Mouse (Mus musculus) forebrain, embryonic 11.5 days (tissue): ENCODE results near the gene Cenpx. TPM values are rescaled to one million over a fixed set of nuclear protein-coding genes. Genes with fewer than 3 reads are reported as not detected.

ENCODE experiments used
- ATAC-seq: fragments of 200-750 bp; cut with Nextera tagmentation; replicated peaks from 2 replicates; pipeline ENCODE4 v1.8.0; 2017; ENCODE audit warnings: moderate TSS enrichment; ENCODE audit not compliant: low FRiP score
- DNase-seq: peaks from one replicate; pipeline ENCODE4 v3.0.0-alpha.2; 2017; ENCODE audit warnings: low spot score
- H3K27ac ChIP-seq: fragments of 300-500 bp; sonication (generic); 2 replicates; pipeline ENCODE4 v1.5.1; 2014; ENCODE audit warnings: low read depth, low read length
- H3K27me3 ChIP-seq: fragments of 300-500 bp; sonication (generic); 2 replicates; pipeline ENCODE4 v1.6.1; 2014; ENCODE audit warnings: mild to moderate bottlenecking, low read length, mixed read lengths; ENCODE audit not compliant: control insufficient read depth, insufficient read depth
- H3K36me3 ChIP-seq: fragments of 300-500 bp; sonication (generic); 2 replicates; pipeline ENCODE4 v1.6.1; 2014; ENCODE audit warnings: mild to moderate bottlenecking, low read length, moderate library complexity, mixed read lengths; ENCODE audit not compliant: control insufficient read depth, insufficient read depth
- H3K4me1 ChIP-seq: fragments of 300-500 bp; sonication (generic); replicated peaks from 2 replicates; pipeline ENCODE4 v1.6.1; 2014; ENCODE audit warnings: low read length, mixed read lengths; ENCODE audit not compliant: control insufficient read depth, insufficient read depth
- H3K4me2 ChIP-seq: fragments of 300-500 bp; sonication (generic); 2 replicates; pipeline ENCODE4 v1.6.1; 2014; ENCODE audit warnings: low read depth, mild to moderate bottlenecking, low read length, moderate library complexity, mixed read lengths; ENCODE audit not compliant: severe bottlenecking
- H3K4me3 ChIP-seq: fragments of 300-500 bp; sonication (generic); 2 replicates; pipeline ENCODE4 v1.5.1; 2014; ENCODE audit warnings: low read depth, low read length
- H3K9ac ChIP-seq: fragments of 300-500 bp; sonication (generic); 2 replicates; pipeline ENCODE4 v1.6.1; 2014; ENCODE audit warnings: low read length
- H3K9me3 ChIP-seq: fragments of 300-500 bp; sonication (generic); 2 replicates; pipeline ENCODE4 v1.6.1; 2016; ENCODE audit warnings: low read length, mixed read lengths; ENCODE audit not compliant: control insufficient read depth
- WGBS: fragments of 180-500 bp; shearing (Covaris S2); extraction: QIAGEN DNeasy Blood & Tissue Kit; methylation state at CpG from one replicate; pipeline ENCODE4 v1.1.7; 2014; 5-methylcytosine and 5-hydroxymethylcytosine counted together
- polyA plus RNA-seq: library from polyadenylated mRNA; unstranded; fragments of >200 nt; fragmentation: Nextera tagmentation; extraction: Ambion mirVana; gene quantifications from 2 replicates; pipeline ENCODE4 v1.2.1, GENCODE M21; 2014

The Cenpx gene
- polyA plus RNA-seq, 1 experiment from 2014 or later, result 121 TPM

- Histone ChIP-seq H3K27ac (no peak overlapping the region), H3K4me2 (no peak overlapping the region), H3K9ac (no peak overlapping the region), H3K36me3 (no peaks in the 10 kb centered on the region), H3K27me3 (peaks cover 26% of the 10 kb centered on the region), H3K4me3 (no peak overlapping the region), H3K4me1 (peaks cover 6% of the 10 kb centered on the region), H3K9me3 (no peaks in the 10 kb centered on the region)
- ATAC-seq, result no peak
- WGBS, result 91% methylated on average over 3 of the region's 3 CpGs
- DNase-seq, result no peak
These were observed 48.1 kb downstream of the Cenpx start for GRCm38 (mm10) chr11:120665406-120665805.

GRCm38 (mm10) chr11:120663714-120664113 is 49.8 kb downstream of the Cenpx start:
- ATAC-seq (no peak), DNase-seq (no peak)
- Histone ChIP-seq H3K4me1 (peaks cover 12% of the 10 kb centered on the region), H3K27me3 (peaks cover 43% of the 10 kb centered on the region), H3K4me3 (no peak overlapping the region), H3K27ac (no peak overlapping the region), H3K36me3 (no peaks in the 10 kb centered on the region), H3K9ac (no peak overlapping the region), H3K4me2 (no peak overlapping the region), H3K9me3 (no peaks in the 10 kb centered on the region)
- WGBS, result 64% methylated on average over 5 of the region's 5 CpGs

DNA sequence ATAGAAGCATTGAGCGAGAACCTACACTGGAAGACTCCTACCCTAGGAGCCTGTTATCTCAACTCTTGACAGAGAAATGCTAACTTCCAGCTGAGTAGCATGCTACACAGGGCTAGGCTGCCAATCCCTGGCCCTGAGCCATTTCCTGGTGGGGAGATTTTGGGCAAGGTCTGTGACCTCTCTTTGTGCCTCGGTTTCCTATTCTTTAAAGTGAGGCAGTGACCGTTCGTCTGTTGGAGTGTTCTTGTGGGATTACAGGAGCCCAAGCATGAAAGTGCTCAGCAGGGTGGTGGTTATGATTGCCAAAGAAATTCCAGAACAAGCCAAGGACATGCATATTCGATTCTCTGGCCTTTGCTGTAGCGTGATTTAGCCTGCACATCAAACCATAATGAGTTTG is 50.8 kb downstream of the Cenpx start:
- 45% methylated on average over 6 of the region's 6 CpGs for WGBS
- no peak overlapping the region for H3K27ac ChIP-seq
- DNase-seq, result peak; percentile 48
- H3K4me2 ChIP-seq, result no peak overlapping the region
- H3K9me3 ChIP-seq, result no peaks in the 10 kb centered on the region
- peaks cover 52% of the 10 kb centered on the region for H3K27me3 ChIP-seq
- H3K9ac ChIP-seq, result no peak overlapping the region
- peaks cover 12% of the 10 kb centered on the region for H3K4me1 ChIP-seq
- ATAC-seq, result no peak
- no peaks in the 10 kb centered on the region for H3K36me3 ChIP-seq
- H3K4me3 ChIP-seq, result no peak overlapping the region

DNA sequence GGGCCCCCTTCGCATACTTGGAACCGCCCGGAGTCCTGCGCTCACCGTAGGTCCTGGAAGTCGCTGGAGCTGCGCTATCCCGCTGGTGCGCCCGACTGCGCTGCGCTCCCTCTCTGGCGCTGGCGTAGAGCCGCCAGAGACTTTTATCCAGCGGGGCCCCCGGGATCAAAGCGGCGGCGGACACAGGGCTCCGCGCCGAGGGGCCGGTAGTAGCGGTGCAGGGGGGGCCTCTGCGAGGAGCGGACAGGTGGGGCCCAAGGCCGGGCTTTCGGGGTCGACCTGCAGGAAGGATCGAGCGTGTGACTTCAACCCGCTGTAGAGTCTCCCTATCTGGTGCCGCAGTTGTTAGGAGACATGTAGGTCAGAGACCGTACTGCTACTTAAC is 52.5 kb downstream of the Cenpx start, which contains the start of gene Notum:
Gene Notum, minus strand, starts transcription at position 100 of the 385 bp plus-strand sequence.
- WGBS, result under 1% methylated on average over 35 of the region's 35 CpGs
- H3K27ac ChIP-seq, result no peak within 1 kb of the TSS
- ATAC-seq, result peak; percentile 8; the same call in 1 of the 2 replicates

More for the DNA sequence above, 52.5 kb downstream of the Cenpx start, which contains the start of gene Notum:
- Histone ChIP-seq H3K4me3 (peak within 1 kb of the TSS; percentile 37), H3K36me3 (no peaks in the 10 kb centered on the region), H3K27me3 (peaks cover 57% of the 10 kb centered on the region), H3K4me1 (peaks cover 12% of the 10 kb centered on the region), H3K9me3 (no peaks in the 10 kb centered on the region), H3K4me2 (peak within 1 kb of the TSS; percentile 64), H3K9ac (peak within 1 kb of the TSS; percentile 39)
- no peak for DNase-seq

Other genes starting within 250 kb of the Cenpx start
- gene Arl16, start 246.1 kb downstream of the Cenpx start, polyA plus RNA-seq, result 50.1 and 54.2 TPM in 2 replicates
- gene Mrpl12, start 229.1 kb downstream of the Cenpx start, polyA plus RNA-seq, result 152 and 160 TPM in 2 replicates
- gene Slc25a10, start 221.9 kb downstream of the Cenpx start, polyA plus RNA-seq, result 50.9 and 57.5 TPM in 2 replicates
- gene Gcgr, start 183.0 kb downstream of the Cenpx start, polyA plus RNA-seq, result 0.35 TPM in 1 of 2 replicates, not detected in the other
- gene Mcrip1, start 164.0 kb downstream of the Cenpx start, polyA plus RNA-seq, result 213 and 247 TPM in 2 replicates
- not detected in 2 replicates for gene Ppp1r27, start 162.6 kb downstream of the Cenpx start, polyA plus RNA-seq
- 439 and 476 TPM in 2 replicates for gene P4hb, start 140.5 kb downstream of the Cenpx start, polyA plus RNA-seq
- 621 and 667 TPM in 2 replicates for gene Arhgdia, start 132.1 kb downstream of the Cenpx start, polyA plus RNA-seq
- 808 and 816 TPM in 2 replicates for gene Alyref, start 115.4 kb downstream of the Cenpx start, polyA plus RNA-seq
- 200 and 217 TPM in 2 replicates for gene Anapc11, start 115.3 kb downstream of the Cenpx start, polyA plus RNA-seq
- gene Npb, start 105.3 kb downstream of the Cenpx start, polyA plus RNA-seq, result not detected in 2 replicates
- 126 and 134 TPM in 2 replicates for gene Pcyt2, start 95.8 kb downstream of the Cenpx start, polyA plus RNA-seq
- 37.8 and 41.1 TPM in 2 replicates for gene Sirt7, start 88.5 kb downstream of the Cenpx start, polyA plus RNA-seq
- gene Mafg, start 80.1 kb downstream of the Cenpx start, polyA plus RNA-seq, result 25.5 and 26.4 TPM in 2 replicates
- gene Pycr1, start 70.0 kb downstream of the Cenpx start, polyA plus RNA-seq, result 33.7 and 36.9 TPM in 2 replicates
- gene Myadml2, start 65.6 kb downstream of the Cenpx start, polyA plus RNA-seq, result 0.51 TPM in 1 of 2 replicates, not detected in the other
- 0.61 and 1.3 TPM in 2 replicates for gene Notum, start 52.6 kb downstream of the Cenpx start, polyA plus RNA-seq
- 129 and 133 TPM in 2 replicates for gene Aspscr1, start 40.8 kb downstream of the Cenpx start, polyA plus RNA-seq
- 53.3 and 54.4 TPM in 2 replicates for gene Lrrc45, start 187 bp upstream of the Cenpx start, polyA plus RNA-seq
- gene Rac3, start 7.7 kb upstream of the Cenpx start, polyA plus RNA-seq, result 7.5 and 10.6 TPM in 2 replicates
- 10.8 and 11.8 TPM in 2 replicates for gene Dcxr, start 13.5 kb upstream of the Cenpx start, polyA plus RNA-seq
- gene Cbr2, start 18.4 kb upstream of the Cenpx start, polyA plus RNA-seq, result 1.8 TPM in 1 of 2 replicates, not detected in the other
- 7.6 and 8.3 TPM in 2 replicates for gene Hmga1b, start 49.1 kb upstream of the Cenpx start, polyA plus RNA-seq
- 45.4 and 48.3 TPM in 2 replicates for gene Rfng, start 70.5 kb upstream of the Cenpx start, polyA plus RNA-seq
- 271 and 304 TPM in 2 replicates for gene Gps1, start 70.5 kb upstream of the Cenpx start, polyA plus RNA-seq
- 71.7 and 80.3 TPM in 2 replicates for gene Dus1l, start 82.7 kb upstream of the Cenpx start, polyA plus RNA-seq
- gene Fasn, start 110.8 kb upstream of the Cenpx start, polyA plus RNA-seq, result 139 and 140 TPM in 2 replicates
- 6.1 and 7.7 TPM in 2 replicates for gene Ccdc57, start 219.1 kb upstream of the Cenpx start, polyA plus RNA-seq
- 55.5 and 62.1 TPM in 2 replicates for gene Slc16a3, start 234.7 kb upstream of the Cenpx start, polyA plus RNA-seq